Mouse (Mus musculus): Measurements from ENCODE around the gene Cdx4. TPM values are rescaled to one million over a fixed set of nuclear protein-coding genes. Genes with fewer than 3 reads are reported as not detected.

Gene Cdx4
- polyA plus RNA-seq (2012; fragmentation: generic; extraction: Trizol): not detected

GRCm38 (mm10) chrX:103321146-103321545 lies at the start of gene Cdx4:
TSS of gene Cdx4 (plus strand) at chrX:103321398.

GRCm38 (mm10) chrX:103356287-103356686 lies 35.1 kb downstream of the Cdx4 start, which contains the start of gene Chic1:
TSS of gene Chic1 (plus strand) at chrX:103356476.

Other genes with a start within 250 kb of the Cdx4 start
- not detected for gene Nap1l2, start 134.8 kb upstream of the Cdx4 start, polyA plus RNA-seq (2012; fragmentation: generic; extraction: Trizol)
- gene Chic1, start 35.1 kb downstream of the Cdx4 start, polyA plus RNA-seq (2012; fragmentation: generic; extraction: Trizol): under 1 TPM; 0.07 to 0.50 TPM
- under 1 TPM; 0.05 to 0.06 TPM for gene Tsx, start 93.1 kb downstream of the Cdx4 start, polyA plus RNA-seq (2012; fragmentation: generic; extraction: Trizol)
- under 1 TPM in 1 of 2 experiments, not detected in 1; 0.15 TPM for gene Gm26992, start 100.6 kb downstream of the Cdx4 start, polyA plus RNA-seq (2012; fragmentation: generic; extraction: Trizol)